Mouse (Mus musculus): Measurements from ENCODE around the gene Ifi209.
"Not testable (repeated sequence)": the region's sequence is repeated elsewhere in the genome, so short reads cannot be mapped to it uniquely, and the experiment has no call there.

DNA sequence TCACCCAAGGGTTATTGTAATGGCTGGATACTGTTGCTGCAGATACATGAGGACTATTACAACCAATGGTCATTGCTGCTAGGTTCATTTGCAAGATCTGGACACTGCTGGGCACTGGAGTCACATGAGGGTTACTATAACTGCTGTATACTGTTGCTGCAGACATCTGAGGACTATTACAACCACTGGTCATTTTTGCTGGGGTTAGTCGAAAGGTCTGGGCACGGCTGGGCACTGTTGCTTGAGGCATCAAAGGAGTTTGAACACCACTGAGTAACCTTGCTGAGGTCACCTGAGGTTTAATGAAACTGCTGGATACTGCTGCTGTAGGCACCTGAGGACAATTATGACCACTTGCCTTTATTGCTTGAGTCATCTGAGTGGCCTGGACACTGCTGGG, 41.0 kb upstream of the Ifi209 start:
- TF ChIP-seq CTCF (IDR thresholded peaks at IDR 0.05; ENCODE audit: borderline replicate concordance, extremely low read depth, insufficient read depth, insufficient read length); POLR2A (IDR thresholded peaks at IDR 0.05; ENCODE audit: borderline replicate concordance, extremely low read depth, insufficient read depth, insufficient read length, poor library complexity, severe bottlenecking): not testable (repeated sequence)

Data from brain, embryonic 14.5 days (tissue).